Mouse (Mus musculus) ES-E14 (cell line): ENCODE results near the gene Plvap. TPM values are rescaled to one million over a fixed set of nuclear protein-coding genes. Genes with fewer than 3 reads are reported as not detected.

ENCODE experiments used
- DNase-seq: peaks from one replicate; pipeline ENCODE4 v3.0.0-alpha.2; 2013; ENCODE audit warnings: low read depth, low spot score
- H3K27ac ChIP-seq: 2 replicates; pipeline ENCODE4 v1.5.1; 2012; ENCODE audit warnings: low read depth, mild to moderate bottlenecking, low read length, moderate library complexity, mixed read lengths; ENCODE audit not compliant: poor library complexity, insufficient read depth, severe bottlenecking
- H3K36me3 ChIP-seq: 2 replicates; pipeline ENCODE4 v1.6.1; 2012; ENCODE audit warnings: mild to moderate bottlenecking, low read length, moderate library complexity, mixed read lengths; ENCODE audit not compliant: control insufficient read depth, poor library complexity, insufficient read depth, severe bottlenecking
- H3K4me1 ChIP-seq, 2 experiments: fragments of 150-350 bp in 1 of 2; sonication (generic) in 1 of 2; 2 replicates each; pipeline ENCODE4 v1.6.1; 2012; ENCODE audit warnings: low read length in 2 of 2, mild to moderate bottlenecking in 1 of 2, mixed read lengths in 1 of 2; ENCODE audit not compliant: control insufficient read depth in 2 of 2, insufficient read depth in 2 of 2, poor library complexity in 1 of 2
- H3K4me3 ChIP-seq, 2 experiments: fragments of 150-350 bp in 1 of 2; sonication (generic) in 1 of 2; 2 replicates each; pipeline ENCODE4 v1.5.1; 2012; ENCODE audit warnings: low read length in 2 of 2, low read depth in 1 of 2, mild to moderate bottlenecking in 1 of 2, mixed read lengths in 1 of 2; ENCODE audit not compliant: insufficient read depth in 1 of 2, poor library complexity in 1 of 2, severe bottlenecking in 1 of 2
- H3K9ac ChIP-seq: 2 replicates; pipeline ENCODE4 v1.6.1; 2012; ENCODE audit warnings: low read depth, mild to moderate bottlenecking, low read length, mixed read lengths; ENCODE audit not compliant: poor library complexity, insufficient read depth, severe bottlenecking
- H3K9me3 ChIP-seq: fragments of 150-350 bp; sonication (generic); 2 replicates; pipeline ENCODE4 v1.6.1; 2012; ENCODE audit warnings: low read depth, mild to moderate bottlenecking, low read length; ENCODE audit not compliant: control insufficient read depth, insufficient read depth
- CHD2 ChIP-seq: IDR thresholded peaks from 2 replicates; pipeline ENCODE4 v1.6.1; 2014; ENCODE audit warnings: mild to moderate bottlenecking, low read depth, low read length, inconsistent platforms
- HCFC1 ChIP-seq: IDR thresholded peaks from 2 replicates; pipeline ENCODE4 v1.6.1; 2012; ENCODE audit warnings: low read length, inconsistent platforms, borderline replicate concordance; ENCODE audit not compliant: insufficient read depth
- MAFK ChIP-seq: IDR thresholded peaks from 2 replicates; pipeline ENCODE4 v1.6.1; 2014; ENCODE audit warnings: mild to moderate bottlenecking, low read depth, low read length, inconsistent platforms; ENCODE audit not compliant: insufficient read depth
- ZC3H11A ChIP-seq: IDR thresholded peaks from 2 replicates; pipeline ENCODE4 v1.6.1; 2012; ENCODE audit warnings: low read depth, mild to moderate bottlenecking, inconsistent platforms, low read length, borderline replicate concordance
- ZNF384 ChIP-seq: IDR thresholded peaks from 2 replicates; pipeline ENCODE4 v1.6.1; 2012; ENCODE audit warnings: low read depth, low read length, inconsistent platforms
- in situ Hi-C, 2 experiments: fragments of 600-800 bp; cut with MboI; formaldehyde crosslinking; loops; one replicate each; pipeline ENCODE4 v1.15.1; 2025; ENCODE audit warnings: low sequenced_read_pairs in 2 of 2, inconsistent platforms in 1 of 2; ENCODE audit not compliant: unreplicated experiment in 2 of 2
- total RNA-seq: library from RNA; depleted of rRNA; stranded (reverse); fragments of 300-350 nt; gene quantifications from 2 replicates; pipeline ENCODE4 v1.2.3, GENCODE M21; 2012

The Plvap gene
- total RNA-seq, 1 experiment: 2.5 TPM

DNA sequence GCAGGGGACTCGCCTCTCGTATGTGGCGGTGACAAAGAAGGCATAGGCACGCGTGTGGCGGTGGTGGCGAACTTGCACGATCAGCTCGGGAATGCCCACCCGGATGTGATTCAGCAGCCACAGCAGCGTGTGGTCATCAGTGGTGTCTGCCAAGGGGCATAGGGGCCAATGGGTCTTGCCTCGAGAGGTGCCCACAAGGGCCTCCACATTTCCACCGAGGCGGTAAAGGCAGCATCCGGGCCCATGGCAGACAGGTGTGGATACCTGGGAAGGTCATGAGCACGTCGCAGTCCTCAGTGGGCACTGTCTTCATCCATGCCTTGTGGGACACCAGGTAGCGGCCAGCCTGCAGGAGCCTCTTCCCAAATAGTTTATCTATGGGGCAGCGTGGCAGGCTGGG is 26.8 kb downstream of the Plvap start:
- Histone ChIP-seq H3K27ac (no peak overlapping the region), H3K36me3 (peaks cover 2% of the 10 kb centered on the region; the same call in 1 of the 2 replicates), H3K4me1 (peaks cover 0 to 15% of the 10 kb centered on the region in 2 experiments; a peak in 1 of 4 replicates), H3K4me3 (peak overlapping the region in 1 of 2 experiments; percentile 9; a peak in 1 of 4 replicates), H3K9ac (no peak overlapping the region), H3K9me3 (no peaks in the 10 kb centered on the region)
- DNase-seq: no peak
- TF ChIP-seq ZC3H11A (no peak), MAFK (no peak), HCFC1 (no peak), CHD2 (no peak), ZNF384 (no peak)
- in situ Hi-C loops: no loop called here

DNA sequence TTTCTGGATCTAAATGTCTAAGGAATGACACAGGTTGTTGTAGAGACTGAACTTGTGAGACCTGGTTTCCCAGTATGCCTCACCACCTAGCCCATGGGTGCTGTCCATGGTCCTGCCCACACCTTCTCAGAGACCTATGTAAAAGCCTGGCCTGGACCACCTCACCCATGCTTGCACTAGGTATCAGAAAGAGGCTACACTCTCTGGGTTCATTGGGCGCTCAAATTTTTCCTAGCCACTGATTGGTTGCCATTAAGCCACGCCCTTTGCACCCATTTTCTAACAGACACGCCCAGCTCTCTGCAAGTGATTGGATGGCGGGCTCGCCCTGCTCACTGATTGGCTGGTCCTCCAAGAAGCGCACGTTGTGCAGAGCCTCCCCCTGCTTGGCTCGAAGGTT is 27.6 kb downstream of the Plvap start:
- no peak overlapping the region; a peak in 1 of 4 replicates for H3K4me3 ChIP-seq
- in situ Hi-C loops: no loop called here
- H3K9me3 ChIP-seq: no peaks in the 10 kb centered on the region
- no peak overlapping the region for H3K27ac ChIP-seq
- TF ChIP-seq ZC3H11A: no peak
- peak; percentile 86 for TF ChIP-seq CHD2
- peak; percentile 96 for DNase-seq
- H3K9ac ChIP-seq: no peak overlapping the region
- peaks cover 0 to 13% of the 10 kb centered on the region in 2 experiments; a peak in 1 of 4 replicates for H3K4me1 ChIP-seq
- H3K36me3 ChIP-seq: no peaks in the 10 kb centered on the region

- in situ Hi-C loops: no loop called here
- DNase-seq: no peak
- H3K27ac ChIP-seq: no peak overlapping the region
- H3K36me3 ChIP-seq: peaks cover 11% of the 10 kb centered on the region; the same call in 1 of the 2 replicates
- no peak overlapping the region for H3K4me3 ChIP-seq
- H3K9me3 ChIP-seq: no peaks in the 10 kb centered on the region
- peaks cover 0 to 7% of the 10 kb centered on the region in 2 experiments; a peak in 1 of 4 replicates for H3K4me1 ChIP-seq
- H3K9ac ChIP-seq: no peak overlapping the region
- TF ChIP-seq ZNF384 (no peak), CHD2 (no peak), ZC3H11A (no peak), MAFK (no peak), HCFC1 (no peak)
These were observed 32.6 kb downstream of the Plvap start for GRCm38 (mm10) chr8:71478943-71479342.

DNA sequence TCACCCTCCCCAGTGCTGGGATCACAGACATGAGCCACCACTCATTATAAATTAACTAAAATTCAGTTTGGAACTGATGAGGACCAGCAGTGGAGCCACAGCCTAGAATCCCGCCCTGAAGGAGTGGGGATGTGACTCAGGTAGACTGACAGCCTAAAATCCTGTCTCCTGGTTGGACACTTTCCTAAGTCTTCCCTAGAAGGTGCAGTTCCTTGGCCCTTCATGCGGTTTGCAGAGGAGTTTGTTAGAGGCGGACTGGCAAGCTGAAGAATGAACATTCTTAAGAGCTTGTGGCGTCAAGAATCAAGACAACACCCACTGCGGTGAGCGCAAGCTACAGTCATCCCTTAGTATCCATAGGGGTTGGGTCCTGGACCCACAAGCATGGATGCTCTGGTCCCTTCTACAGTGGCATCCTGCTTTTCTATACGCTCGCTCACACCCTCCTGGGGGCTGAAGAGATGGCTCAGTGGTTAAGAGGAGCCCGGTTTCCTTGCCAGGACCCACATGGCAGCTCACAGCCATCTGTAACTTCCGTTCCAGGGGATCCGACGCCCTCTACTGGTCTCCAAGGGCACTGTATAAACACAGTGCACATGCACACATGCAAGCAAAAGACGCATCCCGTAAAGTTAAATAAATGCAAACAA is 34.2 kb downstream of the Plvap start:
- DNase-seq: no peak
- peak overlapping the region; percentile 65; the same call in 1 of the 2 replicates for H3K9ac ChIP-seq
- H3K4me1 ChIP-seq: peaks cover 0 to 7% of the 10 kb centered on the region in 2 experiments; a peak in 1 of 4 replicates
- no peaks in the 10 kb centered on the region for H3K9me3 ChIP-seq
- peak overlapping the region; percentile 43 to 81 for H3K4me3 ChIP-seq
- H3K27ac ChIP-seq: no peak overlapping the region
- in situ Hi-C loops: no loop called here
- TF ChIP-seq ZNF384 (0 out of 2 replicates have a peak, but pooled peaks have one; percentile 12), HCFC1 (0 out of 2 replicates have a peak, but pooled peaks have one; percentile 51), MAFK (no peak)
- peaks cover 21% of the 10 kb centered on the region for H3K36me3 ChIP-seq
